Mouse (Mus musculus) bone marrow macrophage, adult 2 months (primary cell): Measurements from ENCODE around the gene Cpm.

Experiments used
- CTCF ChIP-seq: IDR thresholded peaks from 2 replicates; pipeline ENCODE4 v1.5.1; 2012; ENCODE audit warnings: low read depth, mild to moderate bottlenecking, low read length, moderate library complexity
- POLR2A ChIP-seq: IDR thresholded peaks from 2 replicates; pipeline ENCODE4 v1.6.1; 2012; ENCODE audit warnings: mild to moderate bottlenecking, low read depth, low read length, borderline replicate concordance

GRCm38 (mm10) chr10:117679029-117679686 lies 49.9 kb downstream of the Cpm start:
- TF ChIP-seq CTCF (no peak), POLR2A (no peak)
